Mouse (Mus musculus) kidney, postnatal 14 days (tissue): ENCODE measurements around the gene Dpp7.

Experiments used
- DNase-seq: peaks from one replicate; pipeline ENCODE4 v3.0.0; 2022; ENCODE audit warnings: mixed read lengths

Dpp7 gene

DNA sequence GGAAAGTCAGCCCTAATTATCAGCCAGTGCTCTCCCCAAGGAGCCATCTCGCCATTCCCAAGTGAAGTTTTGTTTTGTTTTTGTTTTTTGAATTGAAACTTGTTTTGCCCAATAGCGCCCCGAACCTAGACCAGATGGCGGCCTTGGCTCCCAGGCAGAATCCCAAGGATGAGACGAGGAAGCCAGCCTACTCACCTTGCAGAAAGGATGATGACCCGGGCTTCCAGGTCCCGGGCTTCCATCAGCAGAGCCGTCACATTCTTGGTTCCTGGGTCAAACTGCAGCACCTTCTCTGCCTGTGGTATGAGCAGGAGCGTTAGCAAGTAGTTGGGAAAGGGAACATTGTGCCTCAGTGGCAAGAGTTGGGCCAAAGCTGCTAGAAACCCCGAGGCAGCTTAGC is 46.0 kb downstream of the Dpp7 start:
- DNase-seq: no peak

DNA sequence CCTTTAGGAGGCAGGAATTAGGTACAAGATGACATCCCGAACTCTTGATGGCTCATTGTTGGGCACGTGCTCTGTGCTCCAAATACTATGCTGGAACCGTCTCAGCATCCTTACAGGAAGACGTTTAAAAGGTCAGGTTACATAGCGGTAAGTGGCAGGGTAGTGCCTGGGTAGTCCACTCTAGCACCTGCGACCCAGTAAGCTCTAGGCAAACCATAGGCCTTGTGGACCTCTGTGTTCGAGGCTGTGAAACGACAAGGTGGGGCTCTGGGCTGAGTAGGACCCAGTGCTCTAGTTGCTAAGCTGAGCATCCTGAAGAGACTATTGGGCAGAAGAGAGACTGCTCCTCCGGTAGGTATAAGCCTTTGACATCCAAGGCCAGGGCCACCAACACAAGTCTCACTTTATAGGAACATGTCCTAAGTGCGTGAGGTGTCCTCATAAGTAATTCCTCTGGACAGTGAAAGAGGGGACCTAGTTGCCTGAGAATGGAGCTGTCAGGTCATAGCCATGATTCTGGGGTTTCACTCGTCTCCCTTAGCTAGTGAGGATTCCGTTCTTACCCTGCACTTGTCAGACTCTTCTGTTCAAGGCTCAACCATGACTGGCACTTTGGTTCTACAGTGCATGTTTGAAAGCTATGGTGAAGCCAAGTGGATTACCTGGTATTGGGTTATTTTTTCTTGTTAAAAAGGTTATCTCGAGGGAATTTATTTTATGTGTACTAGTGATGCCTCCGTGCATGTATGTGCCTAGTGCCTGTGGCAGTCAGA is 50.4 kb downstream of the Dpp7 start:
- no peak for DNase-seq

DNA sequence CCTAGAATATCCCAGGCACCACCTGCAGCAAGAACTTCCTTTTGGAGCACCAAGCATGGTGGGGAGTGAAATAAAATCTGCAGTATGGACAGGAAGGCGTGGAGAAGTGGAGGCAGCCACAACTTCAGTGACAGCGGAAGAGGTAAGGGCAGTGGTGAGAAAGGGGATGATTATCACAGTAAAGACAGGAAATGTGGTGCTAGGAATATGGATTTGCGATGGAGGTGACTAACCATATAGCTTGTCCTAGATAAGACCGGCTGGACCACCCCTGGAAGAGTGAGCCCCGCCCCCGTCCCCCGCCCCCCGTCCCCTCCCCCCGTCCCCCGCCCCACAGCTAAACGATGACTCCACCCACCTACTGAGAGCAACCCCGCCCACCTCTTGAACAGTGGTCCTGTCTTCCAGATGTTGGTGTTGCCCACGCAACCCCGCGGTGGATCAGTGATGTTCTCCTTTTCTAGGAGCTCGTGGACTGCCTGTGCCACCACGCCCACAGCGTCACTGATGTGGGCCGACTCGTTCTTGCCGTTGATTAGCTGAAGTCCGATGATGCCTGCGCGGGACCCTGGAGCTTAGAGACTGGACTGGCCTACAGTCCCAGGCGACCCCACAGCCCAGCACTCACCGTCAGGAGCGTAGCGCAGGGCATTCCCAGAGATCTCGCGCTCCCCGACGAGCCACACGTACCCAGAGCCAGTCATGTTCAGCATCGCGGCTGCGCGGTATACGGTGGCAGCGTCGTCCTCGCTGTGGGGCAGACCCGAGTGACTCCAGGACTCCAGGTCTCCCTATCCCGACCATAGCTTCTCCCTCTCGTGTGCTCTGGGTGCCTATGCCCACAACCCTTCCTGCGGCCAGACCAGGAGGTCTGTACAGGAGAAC is 51.3 kb downstream of the Dpp7 start:
- peak; percentile 34 for DNase-seq

DNA sequence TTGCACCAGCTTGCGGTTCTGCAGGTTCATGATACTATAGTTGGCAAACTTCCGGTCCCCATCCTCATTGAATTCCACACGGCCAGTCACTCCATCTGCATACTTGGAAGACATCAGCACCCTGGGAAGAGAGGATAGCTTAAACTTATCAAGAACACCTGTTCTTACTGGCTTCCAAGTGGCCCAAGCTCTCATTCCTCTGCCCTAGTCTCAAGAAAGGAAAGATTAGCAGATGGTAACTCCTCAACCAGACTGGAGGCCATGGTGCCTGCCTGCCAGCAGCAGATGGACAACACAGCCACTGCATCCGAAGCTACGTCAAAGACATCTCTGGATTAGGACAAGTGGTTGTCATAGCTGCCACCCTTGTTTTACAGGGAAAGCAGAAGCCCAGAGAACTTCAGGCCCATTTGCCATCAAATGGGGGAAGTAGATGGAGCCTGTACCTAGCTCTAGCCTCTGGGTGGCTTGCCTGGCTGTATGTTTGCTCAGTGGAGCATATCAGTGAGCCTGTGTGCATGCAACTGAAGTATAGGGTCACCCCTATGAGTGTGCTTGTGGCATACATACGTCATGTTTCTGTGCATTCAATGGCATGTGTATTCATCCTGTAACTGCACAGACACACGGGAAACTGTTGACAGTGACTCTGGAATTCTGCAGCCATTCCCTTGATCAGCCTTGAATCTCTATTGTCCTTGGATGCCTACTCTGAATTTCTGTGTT is 52.1 kb downstream of the Dpp7 start:
- DNase-seq: no peak

DNA sequence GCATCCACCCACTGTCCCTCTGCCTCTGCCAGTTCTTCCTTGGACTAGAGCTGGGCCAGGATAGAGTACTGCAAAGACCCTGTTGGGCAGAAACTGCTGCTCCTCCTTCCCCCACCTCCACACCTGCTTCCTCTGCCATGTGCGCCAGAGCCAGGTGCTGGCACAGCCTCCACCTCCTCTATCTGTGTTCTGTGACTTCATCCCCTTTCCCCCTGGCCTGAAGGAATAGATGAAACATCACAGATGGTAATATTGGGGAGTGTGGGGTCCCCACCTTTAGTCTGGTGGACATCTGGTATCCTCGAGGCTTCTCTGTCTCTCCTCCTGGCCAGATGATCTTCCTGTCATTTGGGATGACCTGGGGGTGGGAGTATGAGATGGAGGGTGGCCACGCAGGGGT is 52.7 kb downstream of the Dpp7 start:
- DNase-seq: no peak
